Mouse (Mus musculus) left cerebral cortex, postnatal 4 days (tissue): ENCODE results near the gene Erp27. TPM values are rescaled to one million over a fixed set of nuclear protein-coding genes. Genes with fewer than 3 reads are reported as not detected.
"Not testable (repeated sequence)": the region's sequence is repeated elsewhere in the genome, so short reads cannot be mapped to it uniquely, and the experiment has no call there.

Experiments
- DNase-seq: peaks from one replicate; pipeline ENCODE4 v3.0.0-alpha.2; 2022
- intact Hi-C: fragments of 180-260 bp; cut with DNase I; formaldehyde crosslinking; loops from one replicate; pipeline ENCODE4 v1.15.1; 2025
- total RNA-seq, 2 experiments: library from RNA; stranded (reverse); gene quantifications; 2 replicates each; pipeline ENCODE4 v1.2.3; 2021

The Erp27 gene
- under 1 TPM; 0.56 to 0.64 TPM for total RNA-seq

- intact Hi-C loops, result no loop called here
- no peak for DNase-seq
Observed at GRCm38 (mm10) chr6:136922080-136922479, at the start of gene Erp27. Gene Erp27 (minus strand): TSS chr6:136922180.

DNA sequence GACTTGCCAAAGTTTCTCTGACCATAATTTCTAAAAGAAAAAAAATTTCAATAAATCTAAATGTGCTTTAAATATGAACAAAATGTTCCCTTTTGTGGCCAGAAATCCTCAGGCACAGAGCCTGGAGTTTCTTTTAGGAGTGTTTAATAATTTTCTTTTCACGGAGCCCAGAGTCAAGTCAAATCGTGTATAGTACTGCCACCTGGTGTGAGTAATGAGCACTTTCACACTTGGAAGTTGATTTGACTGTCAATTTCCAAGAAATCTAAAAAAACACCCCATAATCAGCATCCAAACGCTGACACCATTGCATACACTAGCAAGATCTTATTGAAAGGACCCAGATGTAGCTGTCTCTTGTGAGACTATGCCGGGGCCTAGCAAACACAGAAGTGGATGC, 46.9 kb upstream of the Erp27 start:
- intact Hi-C loops, result loop anchor here (5.0 kb wide), 1 partner anchor 107 kb away; no protein-coding TSS in a partner anchor
- not testable (repeated sequence) for DNase-seq

GRCm38 (mm10) chr6:136967466-136967865, 45.5 kb upstream of the Erp27 start:
- intact Hi-C loops, result loop anchor here (5.0 kb wide), 1 partner anchor 105 kb away; no protein-coding TSS in a partner anchor
- no peak for DNase-seq

DNA sequence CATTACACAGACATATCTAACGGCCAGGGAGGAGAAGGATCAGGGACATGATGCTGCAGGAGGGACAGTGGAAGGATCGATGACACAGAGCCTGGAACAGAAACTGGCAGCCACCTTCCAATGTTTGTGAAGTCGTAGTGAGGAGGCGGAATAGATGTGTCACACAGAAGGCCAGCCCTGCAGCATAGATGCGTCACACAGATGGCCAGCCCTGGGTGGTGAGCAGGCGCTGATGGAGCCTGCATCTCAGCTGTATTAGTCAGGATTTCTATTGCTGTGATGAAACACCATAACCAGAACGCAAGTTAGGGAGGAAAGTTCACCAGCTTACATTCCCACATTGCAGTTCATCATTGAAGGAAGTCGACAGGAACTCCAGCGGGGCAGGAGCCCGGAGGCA, 43.9 kb upstream of the Erp27 start:
- intact Hi-C loops, result loop anchor here (5.0 kb wide), 1 partner anchor 104 kb away; no protein-coding TSS in a partner anchor
- DNase-seq, result no peak

GRCm38 (mm10) chr6:136964609-136965510, 42.9 kb upstream of the Erp27 start:
- intact Hi-C loops, result loop anchor here (5.0 kb wide), 1 partner anchor 103 kb away; no protein-coding TSS in a partner anchor
- no peak for DNase-seq

GRCm38 (mm10) chr6:136962957-136963356, 41.0 kb upstream of the Erp27 start:
- intact Hi-C loops, result no loop called here
- no peak for DNase-seq

DNA sequence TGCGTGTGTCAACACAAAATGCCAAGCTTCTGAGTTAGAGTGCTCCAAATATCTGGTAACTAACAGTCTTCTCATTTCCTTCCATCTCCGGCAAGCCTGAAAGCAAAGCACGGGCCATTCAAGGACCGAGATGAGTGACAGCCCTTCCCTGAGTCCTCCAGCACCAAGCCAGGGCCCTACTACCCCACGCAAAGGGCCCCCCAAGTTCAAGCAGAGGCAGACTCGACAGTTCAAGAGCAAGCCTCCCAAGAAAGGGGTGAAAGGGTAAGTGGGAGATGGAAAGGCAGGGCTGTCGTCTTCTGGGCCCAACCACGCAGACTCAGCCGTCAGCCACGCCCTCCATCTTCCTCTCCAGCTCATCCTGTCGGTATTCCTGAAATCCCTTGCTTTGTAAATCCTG, 37.2 kb upstream of the Erp27 start:
- intact Hi-C loops, result no loop called here
- no peak for DNase-seq

GRCm38 (mm10) chr6:136957062-136957461, 35.1 kb upstream of the Erp27 start:
- intact Hi-C loops, result no loop called here
- no peak for DNase-seq

DNA sequence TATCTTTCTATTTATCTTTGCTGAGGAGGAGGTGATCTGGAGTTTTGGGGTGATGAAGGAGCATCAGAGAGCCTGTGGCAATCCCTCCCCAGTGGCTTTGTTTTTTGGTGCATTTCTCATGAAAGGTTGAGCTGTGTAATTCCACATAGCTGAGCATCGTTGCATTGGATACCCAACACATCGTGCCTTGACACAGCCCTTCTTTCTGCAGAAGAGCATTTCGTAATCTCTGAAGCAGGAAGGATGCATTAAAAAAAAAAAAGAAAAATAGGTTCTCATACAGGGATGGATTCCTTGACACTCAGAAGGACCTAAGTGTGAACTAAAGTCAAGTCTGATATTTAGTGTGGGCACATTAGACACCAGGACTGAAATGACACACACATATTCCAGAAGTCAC, 33.3 kb upstream of the Erp27 start:
- no peak for DNase-seq
- intact Hi-C loops, result no loop called here

- DNase-seq, result no peak
- intact Hi-C loops, result no loop called here
Observed at GRCm38 (mm10) chr6:136954715-136955114, 32.7 kb upstream of the Erp27 start.

DNA sequence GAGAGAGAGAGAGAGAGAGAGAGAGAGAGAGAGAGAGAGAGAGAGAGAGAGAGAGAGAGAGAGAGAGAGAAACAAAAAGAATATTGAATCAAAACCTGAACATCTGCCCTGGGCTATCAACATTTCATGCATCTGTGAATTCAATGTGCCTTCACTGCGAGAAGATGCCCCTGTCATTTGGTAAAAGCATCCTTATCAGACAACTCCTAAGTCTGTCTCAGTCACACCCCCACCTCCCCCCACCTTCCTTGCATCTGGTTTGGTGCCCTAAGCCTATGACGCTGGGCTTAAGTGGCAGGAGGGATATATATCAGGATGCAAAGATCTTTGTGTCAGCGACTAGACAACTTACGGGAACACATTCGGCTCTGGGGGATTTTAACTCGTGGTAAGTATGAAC, 32.2 kb upstream of the Erp27 start:
- DNase-seq, result no peak
- intact Hi-C loops, result no loop called here

- intact Hi-C loops, result no loop called here
- DNase-seq, result no peak
Observed at GRCm38 (mm10) chr6:136952930-136953329, 30.9 kb upstream of the Erp27 start.

DNA sequence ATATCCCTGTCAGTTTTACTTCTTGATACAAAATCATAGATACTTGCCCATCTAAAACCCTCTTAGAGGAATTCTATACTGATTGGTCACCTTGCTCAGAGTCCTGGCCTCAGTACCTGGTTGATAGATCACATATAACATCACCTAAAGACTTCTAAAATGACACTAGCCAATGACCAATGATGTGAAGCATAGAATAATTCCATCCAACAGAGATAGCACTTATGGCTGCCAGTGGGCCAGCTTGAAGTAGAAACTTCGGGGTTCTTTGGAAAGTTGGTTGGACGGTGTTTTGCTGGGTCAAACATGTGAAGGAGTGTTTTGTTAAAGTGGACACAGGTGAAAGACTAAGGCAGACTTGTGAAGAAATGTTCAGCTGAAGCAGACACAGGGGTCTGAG, 28.2 kb upstream of the Erp27 start:
- DNase-seq, result no peak
- intact Hi-C loops, result no loop called here

GRCm38 (mm10) chr6:136947716-136948115, 25.7 kb upstream of the Erp27 start:
- DNase-seq, result no peak
- intact Hi-C loops, result no loop called here

GRCm38 (mm10) chr6:136946943-136947342, 25.0 kb upstream of the Erp27 start:
- DNase-seq, result peak; percentile 8
- intact Hi-C loops, result no loop called here

DNA sequence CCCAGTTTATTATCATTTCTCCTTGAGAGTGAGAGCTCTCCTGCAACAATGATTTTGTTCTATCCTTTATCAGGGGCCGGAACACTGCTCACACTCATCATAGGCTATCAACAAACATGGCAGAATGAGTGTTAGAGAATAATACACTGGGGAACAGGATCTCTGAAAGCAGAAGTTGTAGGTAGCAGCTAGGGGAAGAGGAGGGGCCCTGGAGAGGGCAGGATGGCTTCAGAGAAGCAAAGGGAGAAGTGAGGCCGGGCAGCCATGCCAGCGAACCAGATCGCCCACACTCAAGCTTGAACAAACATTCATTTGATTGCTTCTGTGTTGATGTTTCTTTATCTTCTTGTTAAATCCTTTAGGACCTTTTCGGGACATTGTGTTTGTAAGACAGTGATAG, 24.3 kb upstream of the Erp27 start:
- intact Hi-C loops, result no loop called here

DNA sequence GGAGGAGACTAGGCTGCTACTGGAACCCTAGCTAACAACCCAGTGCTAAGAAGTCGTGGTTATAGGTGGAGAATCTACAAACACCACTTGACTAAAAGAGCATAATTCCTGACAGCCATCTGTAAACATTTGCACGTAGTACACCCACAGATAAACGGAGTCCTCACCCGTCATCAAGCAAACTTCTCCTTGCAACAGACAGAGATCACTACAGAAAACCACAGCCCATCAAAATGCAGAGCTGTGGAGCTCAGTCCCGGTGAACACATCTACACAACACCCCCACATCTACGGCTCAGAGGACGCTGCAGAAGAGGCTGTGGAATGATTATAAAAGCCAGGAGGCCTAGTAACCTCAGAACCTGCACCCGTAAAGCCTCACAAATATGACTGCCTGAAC, 22.5 kb upstream of the Erp27 start:
- intact Hi-C loops, result no loop called here
- DNase-seq, result no peak

More for the DNA sequence above, 24.3 kb upstream of the Erp27 start:
- DNase-seq, result no peak

GRCm38 (mm10) chr6:136943392-136943791, 21.4 kb upstream of the Erp27 start:
- intact Hi-C loops, result no loop called here
- DNase-seq, result no peak

GRCm38 (mm10) chr6:136942280-136942679, 20.3 kb upstream of the Erp27 start:
- DNase-seq, result no peak
- intact Hi-C loops, result no loop called here

DNA sequence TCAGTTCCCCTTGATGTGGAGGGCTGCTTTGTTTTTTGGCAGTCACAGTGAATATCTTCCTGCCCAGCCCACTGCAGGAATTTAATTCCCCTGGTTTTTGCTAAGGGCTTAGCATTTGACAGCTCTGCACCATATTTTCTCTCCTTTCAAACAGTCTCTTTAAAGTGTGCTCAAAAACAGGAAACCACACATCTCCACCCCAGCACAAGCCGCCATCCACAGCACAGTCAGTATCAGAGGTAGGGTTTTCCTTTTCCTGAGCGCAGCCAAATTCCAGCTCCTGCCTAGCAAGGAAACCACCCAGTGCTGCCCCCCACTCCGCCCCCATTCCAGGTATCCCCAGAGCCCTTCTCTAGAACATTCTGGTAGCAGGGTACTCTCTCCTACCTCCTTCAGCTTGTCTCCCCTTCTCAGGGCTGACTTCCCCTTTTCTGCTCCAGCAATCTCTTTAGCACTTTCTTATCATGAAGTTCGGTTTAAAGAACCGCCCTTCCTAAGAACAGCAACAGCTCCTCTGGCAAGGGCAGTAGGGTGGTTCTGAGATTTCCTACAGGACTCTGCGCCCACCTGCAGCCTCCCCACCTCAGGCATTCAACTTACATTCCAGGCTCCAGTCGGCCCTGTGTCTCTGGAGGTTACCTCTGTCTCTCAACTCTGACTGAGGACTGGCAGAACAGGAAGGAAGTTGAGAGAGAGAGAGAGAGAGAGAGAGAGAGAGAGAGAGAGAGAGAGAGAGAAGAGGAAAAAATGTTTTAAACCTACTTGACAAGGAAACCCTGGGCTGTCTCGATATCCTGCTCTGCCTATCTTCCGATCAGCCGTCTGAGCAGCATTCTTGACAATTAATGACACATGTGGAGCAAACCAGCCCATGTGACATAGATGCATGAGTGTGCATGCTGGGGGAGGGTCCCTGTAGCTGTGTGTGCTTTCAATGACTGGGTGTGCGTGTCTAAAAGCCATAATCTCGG, 19.4 kb upstream of the Erp27 start, which contains the start of gene Arhgdib:
TSS of gene Arhgdib (minus strand) at position 849 of the 971 bp plus-strand sequence.
- intact Hi-C loops, result no loop called here
- DNase-seq, result no peak
